Mouse (Mus musculus) lung, adult 2 months (tissue): Measurements from ENCODE around the gene Ddx25.

Experiments used
- CTCF ChIP-seq: fragments of 200-500 bp; IDR thresholded peaks from 2 replicates; pipeline ENCODE4 v1.5.1; 2011; ENCODE audit warnings: mild to moderate bottlenecking, low read length, control low read depth; ENCODE audit not compliant: insufficient read depth
- POLR2A ChIP-seq: fragments of 200-500 bp; IDR thresholded peaks from 2 replicates; pipeline ENCODE4 v1.6.1; 2011; ENCODE audit warnings: low read depth, mild to moderate bottlenecking, control low read depth, low read length, borderline replicate concordance; ENCODE audit errors: extremely low read depth

DNA sequence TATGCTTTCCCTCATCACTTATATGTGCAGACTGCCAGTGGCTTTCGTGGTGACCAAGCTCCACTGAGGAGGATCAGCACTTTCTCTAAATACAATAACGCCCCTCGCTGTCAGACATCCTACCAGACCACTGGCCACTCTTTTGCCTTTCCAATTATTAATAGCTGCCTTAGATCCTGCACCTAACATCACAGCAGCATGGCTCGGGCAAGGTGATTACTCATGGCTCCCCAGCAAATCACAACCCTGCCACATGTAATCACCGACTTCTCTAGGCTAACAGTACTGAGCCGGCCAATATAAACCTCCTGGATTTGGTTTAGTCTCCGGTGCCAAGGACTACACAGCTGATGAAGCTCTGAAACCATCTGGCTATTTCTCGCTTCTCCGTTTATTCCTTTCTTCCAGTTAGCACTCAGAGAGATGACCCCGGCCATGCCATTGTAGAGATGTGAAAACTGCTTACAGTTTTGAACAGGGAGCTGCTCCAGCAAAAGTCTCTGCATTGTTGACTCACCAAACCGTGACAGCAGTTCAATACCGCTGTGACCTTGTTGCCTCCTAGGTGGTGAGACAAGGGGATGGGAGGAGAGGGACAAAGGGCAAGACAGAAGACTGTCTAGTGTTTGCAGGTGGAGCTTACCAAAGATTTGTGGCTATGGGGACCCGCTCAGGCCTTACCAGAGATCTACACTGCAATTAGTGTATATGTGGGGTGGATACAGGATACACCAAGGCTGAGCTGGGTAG is 19.2 kb downstream of the Ddx25 start:
- TF ChIP-seq CTCF (no peak), POLR2A (no peak)
